Mouse (Mus musculus): ENCODE measurements around the gene Pax4. TPM values are rescaled to one million over a fixed set of nuclear protein-coding genes. Genes with fewer than 3 reads are reported as not detected.

Pax4 gene
- total and polyA plus RNA-seq, 2 experiments = not detected

DNA sequence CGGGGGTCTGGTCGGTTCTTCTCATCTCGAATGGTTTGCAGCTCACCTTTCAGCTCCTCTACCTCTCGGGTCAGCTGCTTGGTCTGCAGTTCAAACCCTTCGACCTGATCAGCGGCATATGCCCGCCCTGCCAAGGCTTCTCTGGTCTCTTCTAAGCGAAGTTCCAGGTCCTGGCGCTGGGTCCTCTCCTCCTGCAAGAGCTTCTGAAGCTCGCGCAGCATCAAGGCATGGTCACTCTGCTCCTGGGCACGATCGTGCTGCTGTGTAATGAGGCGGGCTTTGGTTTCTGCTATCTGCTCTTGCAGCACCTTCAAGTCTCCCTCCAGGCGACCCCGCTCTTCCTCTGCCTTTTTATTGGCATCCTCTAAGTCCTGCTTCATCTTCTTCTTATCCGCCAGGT lies 28.8 kb downstream of the Pax4 start:
- TF ChIP-seq CTCF (IDR thresholded peaks at IDR 0.05; ENCODE audit: low read depth, low read length) = no peak
- no peak for TF ChIP-seq POLR2A (IDR thresholded peaks at IDR 0.05; ENCODE audit: extremely low read depth, insufficient read depth, low read length)
- H3K9ac ChIP-seq (ENCODE audit: low read depth, low read length) = no peak overlapping the region
- peaks cover 20% of the 10 kb centered on the region; the same call in 1 of the 2 replicates for H3K79me2 ChIP-seq (ENCODE audit: control insufficient read depth, insufficient read depth, low read length)
- no peaks in the 10 kb centered on the region for H3K27me3 ChIP-seq (ENCODE audit: control insufficient read depth, insufficient read depth, low read length)
- WGBS = 33% methylated on average over 17 of the region's 17 CpGs
- peaks cover 39% of the 10 kb centered on the region for H3K4me1 ChIP-seq (ENCODE audit: control insufficient read depth, insufficient read depth, low read length)
- peak overlapping the region; percentile 66 for H3K4me3 ChIP-seq (ENCODE audit: insufficient read depth, low read depth, low read length)
- peak; percentile 31 for DNase-seq (ENCODE audit: extremely low read depth, low read depth, low spot score)
- H3K36me3 ChIP-seq (ENCODE audit: control insufficient read depth, insufficient read depth, low read length) = peaks cover 9% of the 10 kb centered on the region
- H3K27ac ChIP-seq (replicated peaks; ENCODE audit: insufficient read depth, low read depth, low read length) = peak overlapping the region; percentile 72; the same call in 1 of the 2 replicates

DNA sequence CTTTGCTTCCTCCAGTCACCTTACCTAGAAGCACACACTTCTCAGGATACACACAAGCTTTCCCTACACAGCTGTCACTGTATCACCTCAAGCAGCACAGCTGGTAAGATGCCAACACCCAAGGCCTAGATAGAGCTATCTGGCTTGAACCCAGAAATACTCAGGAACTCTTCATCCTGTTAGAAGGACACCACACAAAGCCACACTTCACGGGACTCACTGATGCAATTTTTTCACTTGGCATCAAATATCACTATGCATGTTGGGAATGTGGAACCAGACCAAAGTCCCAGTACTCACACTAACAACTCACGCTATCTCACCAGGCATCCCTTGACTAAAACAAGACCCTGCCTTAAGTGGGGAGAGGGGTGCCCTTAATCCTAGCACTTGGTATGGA lies 29.5 kb downstream of the Pax4 start:
- H3K27me3 ChIP-seq (ENCODE audit: control insufficient read depth, insufficient read depth, low read length) = no peaks in the 10 kb centered on the region
- H3K9ac ChIP-seq (ENCODE audit: low read depth, low read length) = no peak overlapping the region
- 2% methylated on average over 2 of the region's 2 CpGs for WGBS
- TF ChIP-seq POLR2A (IDR thresholded peaks at IDR 0.05; ENCODE audit: extremely low read depth, insufficient read depth, low read length) (no peak), CTCF (IDR thresholded peaks at IDR 0.05; ENCODE audit: low read depth, low read length) (no peak)
- no peak overlapping the region for H3K27ac ChIP-seq (replicated peaks; ENCODE audit: insufficient read depth, low read depth, low read length)
- peaks cover 36% of the 10 kb centered on the region for H3K4me1 ChIP-seq (ENCODE audit: control insufficient read depth, insufficient read depth, low read length)
- peaks cover 9% of the 10 kb centered on the region for H3K36me3 ChIP-seq (ENCODE audit: control insufficient read depth, insufficient read depth, low read length)
- peak overlapping the region; percentile 13; the same call in 1 of the 2 replicates for H3K4me3 ChIP-seq (ENCODE audit: insufficient read depth, low read depth, low read length)
- peak; percentile 77 for DNase-seq (ENCODE audit: extremely low read depth, low read depth, low spot score)
- H3K79me2 ChIP-seq (ENCODE audit: control insufficient read depth, insufficient read depth, low read length) = peaks cover 20% of the 10 kb centered on the region; the same call in 1 of the 2 replicates

DNA sequence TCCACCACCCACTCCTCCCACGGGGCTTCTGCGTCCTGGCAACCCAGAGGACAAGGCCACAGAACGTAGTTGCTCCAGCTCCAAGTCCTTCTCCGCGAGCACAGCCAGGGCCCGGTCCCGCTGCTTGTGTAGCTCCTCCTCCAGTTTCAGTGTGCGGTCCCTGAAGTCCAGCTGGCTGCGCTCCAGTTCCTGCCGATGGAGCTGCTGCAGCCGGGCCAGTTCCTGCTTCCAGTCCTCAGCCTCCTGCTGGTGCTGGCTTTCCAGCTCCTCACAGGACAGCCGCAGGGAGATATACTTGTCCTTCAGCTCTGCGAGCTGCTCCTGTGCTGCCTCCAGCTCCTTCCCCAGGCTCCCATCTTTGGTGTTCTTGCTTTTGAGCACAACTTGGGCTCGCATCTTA lies 30.7 kb downstream of the Pax4 start:
- H3K36me3 ChIP-seq (ENCODE audit: control insufficient read depth, insufficient read depth, low read length) = peaks cover 10% of the 10 kb centered on the region
- H3K27me3 ChIP-seq (ENCODE audit: control insufficient read depth, insufficient read depth, low read length) = no peaks in the 10 kb centered on the region
- 0 out of 2 replicates have a peak overlapping the region, but pooled peaks have one; percentile 5 for H3K9ac ChIP-seq (ENCODE audit: low read depth, low read length)
- H3K4me3 ChIP-seq (ENCODE audit: insufficient read depth, low read depth, low read length) = peak overlapping the region; percentile 9; the same call in 1 of the 2 replicates
- peak; percentile 85 for DNase-seq (ENCODE audit: extremely low read depth, low read depth, low spot score)
- H3K27ac ChIP-seq (replicated peaks; ENCODE audit: insufficient read depth, low read depth, low read length) = 0 out of 2 replicates have a peak overlapping the region, but pooled peaks have one; percentile 13
- WGBS = 18% methylated on average over 14 of the region's 14 CpGs
- TF ChIP-seq CTCF (IDR thresholded peaks at IDR 0.05; ENCODE audit: low read depth, low read length) (peak; percentile 40), POLR2A (IDR thresholded peaks at IDR 0.05; ENCODE audit: extremely low read depth, insufficient read depth, low read length) (no peak)
- H3K79me2 ChIP-seq (ENCODE audit: control insufficient read depth, insufficient read depth, low read length) = peaks cover 13% of the 10 kb centered on the region; the same call in 1 of the 2 replicates
- peaks cover 34% of the 10 kb centered on the region for H3K4me1 ChIP-seq (ENCODE audit: control insufficient read depth, insufficient read depth, low read length)

DNA sequence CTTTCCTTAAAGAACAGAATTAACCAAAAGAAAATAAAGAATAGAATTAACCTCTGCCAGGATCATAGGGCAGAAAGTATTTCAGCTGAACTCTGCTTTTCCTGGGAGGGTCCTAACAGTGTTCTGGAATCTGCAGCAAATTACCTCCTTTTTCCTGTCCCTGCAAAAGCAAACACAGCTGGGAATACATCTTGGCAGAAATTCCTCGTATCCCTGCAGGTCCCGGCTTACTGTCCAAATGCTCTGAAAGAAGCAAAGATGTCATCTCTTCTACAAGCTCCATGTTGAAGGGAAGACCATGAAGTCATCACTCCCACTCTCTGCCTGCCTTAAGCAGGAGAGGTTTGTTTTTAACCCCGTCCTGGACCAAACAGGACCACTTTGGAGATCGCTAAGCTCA lies 32.2 kb downstream of the Pax4 start:
- no peaks in the 10 kb centered on the region for H3K27me3 ChIP-seq (ENCODE audit: control insufficient read depth, insufficient read depth, low read length)
- peak; percentile 60 for DNase-seq (ENCODE audit: extremely low read depth, low read depth, low spot score)
- no peak overlapping the region for H3K4me3 ChIP-seq (ENCODE audit: insufficient read depth, low read depth, low read length)
- no peak for TF ChIP-seq POLR2A (IDR thresholded peaks at IDR 0.05; ENCODE audit: extremely low read depth, insufficient read depth, low read length)
- no peak for TF ChIP-seq CTCF (IDR thresholded peaks at IDR 0.05; ENCODE audit: low read depth, low read length)
- H3K4me1 ChIP-seq (ENCODE audit: control insufficient read depth, insufficient read depth, low read length) = peaks cover 34% of the 10 kb centered on the region
- peaks cover 12% of the 10 kb centered on the region for H3K36me3 ChIP-seq (ENCODE audit: control insufficient read depth, insufficient read depth, low read length)
- no peak overlapping the region for H3K9ac ChIP-seq (ENCODE audit: low read depth, low read length)
- 55% methylated on average over 4 of the region's 4 CpGs for WGBS
- H3K27ac ChIP-seq (replicated peaks; ENCODE audit: insufficient read depth, low read depth, low read length) = 0 out of 2 replicates have a peak overlapping the region, but pooled peaks have one; percentile 2
- peaks cover 13% of the 10 kb centered on the region; the same call in 1 of the 2 replicates for H3K79me2 ChIP-seq (ENCODE audit: control insufficient read depth, insufficient read depth, low read length)

DNA sequence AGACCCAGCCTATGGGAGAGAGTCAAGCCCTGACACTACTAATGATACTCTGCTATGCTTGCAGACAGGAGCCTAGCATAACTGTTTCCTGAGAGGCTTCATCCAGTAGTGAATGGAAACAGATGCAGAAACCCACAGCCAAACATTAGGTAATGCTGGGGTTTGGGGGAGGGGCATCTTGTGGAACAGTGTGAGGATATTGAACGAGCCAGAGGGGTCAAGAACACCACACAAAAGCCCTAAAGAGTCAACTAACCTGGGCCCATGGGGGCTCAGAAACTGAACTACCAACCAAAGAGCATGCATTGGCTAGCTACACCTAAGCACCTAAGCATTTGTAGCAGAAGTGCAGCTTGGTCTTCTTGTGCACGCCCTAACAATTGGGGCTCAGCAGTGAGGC lies 37.9 kb downstream of the Pax4 start:
- TF ChIP-seq POLR2A (IDR thresholded peaks at IDR 0.05; ENCODE audit: extremely low read depth, insufficient read depth, low read length) (no peak), CTCF (IDR thresholded peaks at IDR 0.05; ENCODE audit: low read depth, low read length) (no peak)
- 70% methylated on average over 2 of the region's 2 CpGs for WGBS

DNA sequence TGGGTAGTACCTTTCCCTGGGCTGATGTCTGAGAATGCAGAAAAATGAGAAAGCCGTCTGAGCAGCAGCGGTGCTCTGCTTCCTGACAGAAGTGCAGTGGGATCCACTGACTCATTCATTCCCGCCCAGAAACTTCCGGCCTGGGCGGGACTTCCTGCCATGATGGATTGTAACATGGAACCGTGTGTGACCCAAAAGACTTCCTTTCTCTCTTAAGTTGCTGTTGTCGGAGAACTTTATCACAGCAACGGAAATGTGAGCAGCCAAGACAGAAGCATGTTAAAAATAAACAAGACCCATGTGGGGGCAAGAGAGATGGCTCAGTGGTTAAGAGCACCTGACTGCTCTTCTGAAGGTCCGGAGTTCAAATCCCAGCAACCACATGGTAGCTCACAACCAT lies 39.1 kb downstream of the Pax4 start:
- no peak for DNase-seq (ENCODE audit: extremely low read depth, low read depth, low spot score)
- H3K27me3 ChIP-seq (ENCODE audit: control insufficient read depth, insufficient read depth, low read length) = no peaks in the 10 kb centered on the region
- H3K9ac ChIP-seq (ENCODE audit: low read depth, low read length) = no peak overlapping the region
- no peaks in the 10 kb centered on the region for H3K4me1 ChIP-seq (ENCODE audit: control insufficient read depth, insufficient read depth, low read length)
- no peak overlapping the region for H3K27ac ChIP-seq (replicated peaks; ENCODE audit: insufficient read depth, low read depth, low read length)
- 73% methylated on average over 9 of the region's 9 CpGs for WGBS
- TF ChIP-seq CTCF (IDR thresholded peaks at IDR 0.05; ENCODE audit: low read depth, low read length) (no peak), POLR2A (IDR thresholded peaks at IDR 0.05; ENCODE audit: extremely low read depth, insufficient read depth, low read length) (no peak)
- H3K79me2 ChIP-seq (ENCODE audit: control insufficient read depth, insufficient read depth, low read length) = no peaks in the 10 kb centered on the region
- peaks cover 3% of the 10 kb centered on the region for H3K36me3 ChIP-seq (ENCODE audit: control insufficient read depth, insufficient read depth, low read length)
- no peak overlapping the region for H3K4me3 ChIP-seq (ENCODE audit: insufficient read depth, low read depth, low read length)

More for the DNA sequence above, 37.9 kb downstream of the Pax4 start:
- Histone ChIP-seq H3K4me1 (ENCODE audit: control insufficient read depth, insufficient read depth, low read length) (peaks cover 2% of the 10 kb centered on the region), H3K27me3 (ENCODE audit: control insufficient read depth, insufficient read depth, low read length) (no peaks in the 10 kb centered on the region), H3K9ac (ENCODE audit: low read depth, low read length) (no peak overlapping the region), H3K79me2 (ENCODE audit: control insufficient read depth, insufficient read depth, low read length) (no peaks in the 10 kb centered on the region; the same call in 1 of the 2 replicates), H3K36me3 (ENCODE audit: control insufficient read depth, insufficient read depth, low read length) (peaks cover 3% of the 10 kb centered on the region), H3K27ac (replicated peaks; ENCODE audit: insufficient read depth, low read depth, low read length) (no peak overlapping the region), H3K4me3 (ENCODE audit: insufficient read depth, low read depth, low read length) (no peak overlapping the region)
- no peak for DNase-seq (ENCODE audit: extremely low read depth, low read depth, low spot score)

Measured in liver, adult 2 months (tissue).